Mouse (Mus musculus) heart, embryonic 14.5 days (tissue): Measurements from ENCODE around the gene Morn3. TPM values are rescaled to one million over a fixed set of nuclear protein-coding genes. Genes with fewer than 3 reads are reported as not detected.
A peak's percentile ranks its signal among the peaks of the same experiment; 100 is the strongest.

Source experiments
- ATAC-seq: fragments of 200-750 bp; cut with Nextera tagmentation; 2 replicates; pipeline ENCODE4 v1.8.0; 2017; ENCODE audit warnings: low read depth, moderate TSS enrichment; ENCODE audit not compliant: insufficient number of reproducible peaks, insufficient read depth, low FRiP score
- H3K27ac ChIP-seq, 2 experiments: fragments of 200-500 bp in 1 of 2; fragments of 300-500 bp in 1 of 2; sonication (generic) in 1 of 2; replicated peaks in 1 of 2; 2 replicates each; pipeline ENCODE4 v1.5.1; 2012 to 2014; ENCODE audit warnings: low read depth in 2 of 2, low read length in 2 of 2, control low read depth in 1 of 2, mild to moderate bottlenecking in 1 of 2, mixed read lengths in 1 of 2; ENCODE audit not compliant: control insufficient read depth in 1 of 2, insufficient read depth in 1 of 2
- H3K27me3 ChIP-seq: fragments of 300-500 bp; sonication (generic); 2 replicates; pipeline ENCODE4 v1.6.1; 2014; ENCODE audit warnings: mild to moderate bottlenecking, low read length, control low read depth; ENCODE audit not compliant: control insufficient read depth, insufficient read depth
- H3K36me3 ChIP-seq: fragments of 300-500 bp; sonication (generic); 2 replicates; pipeline ENCODE4 v1.6.1; 2014; ENCODE audit warnings: mild to moderate bottlenecking, control low read depth, low read length, mixed read lengths; ENCODE audit not compliant: control insufficient read depth, insufficient read depth
- H3K4me1 ChIP-seq, 2 experiments: fragments of 200-500 bp in 1 of 2; fragments of 300-500 bp in 1 of 2; sonication (generic) in 1 of 2; 2 replicates each; pipeline ENCODE4 v1.6.1; 2012 to 2014; ENCODE audit warnings: low read length in 2 of 2, control low read depth in 1 of 2, mixed read lengths in 1 of 2; ENCODE audit not compliant: control insufficient read depth in 2 of 2, insufficient read depth in 2 of 2
- H3K4me2 ChIP-seq: fragments of 300-500 bp; sonication (generic); 2 replicates; pipeline ENCODE4 v1.6.1; 2014; ENCODE audit warnings: mild to moderate bottlenecking, low read length
- H3K4me3 ChIP-seq, 2 experiments: fragments of 200-500 bp in 1 of 2; fragments of 300-500 bp in 1 of 2; sonication (generic) in 1 of 2; 2 replicates each; pipeline ENCODE4 v1.5.1; 2012 to 2014; ENCODE audit warnings: low read length in 2 of 2, mild to moderate bottlenecking in 2 of 2, control low read depth in 1 of 2, low read depth in 1 of 2, moderate library complexity in 1 of 2; ENCODE audit not compliant: control insufficient read depth in 1 of 2, insufficient read depth in 1 of 2
- H3K9ac ChIP-seq: fragments of 300-500 bp; sonication (generic); 2 replicates; pipeline ENCODE4 v1.6.1; 2014; ENCODE audit warnings: mild to moderate bottlenecking, low read length
- H3K9me3 ChIP-seq: fragments of 300-500 bp; sonication (generic); 2 replicates; pipeline ENCODE4 v1.6.1; 2016; ENCODE audit warnings: low read length, control low read depth; ENCODE audit not compliant: control insufficient read depth
- WGBS: fragments of 180-500 bp; shearing (Covaris S2); extraction: QIAGEN DNeasy Blood & Tissue Kit; methylation state at CpG from one replicate; pipeline ENCODE4 v1.1.7; 2014; 5-methylcytosine and 5-hydroxymethylcytosine counted together
- polyA plus RNA-seq: library from polyadenylated mRNA; unstranded; fragments of >200 nt; fragmentation: Nextera tagmentation; extraction: Ambion mirVana; gene quantifications from 2 replicates; pipeline ENCODE4 v1.2.1, GENCODE M21; 2014

Gene Morn3
- polyA plus RNA-seq, 1 experiment from 2014 or later: not detected

GRCm38 (mm10) chr5:122988021-122988751 lies 58.6 kb downstream of the Morn3 start:
- under 1% methylated on average over 41 of the region's 41 CpGs for WGBS
- H3K4me1 ChIP-seq: peaks cover 24 to 33% of the 10 kb centered on the region in 2 experiments
- H3K27ac ChIP-seq: peak overlapping the region; percentile 75 to 92
- H3K9ac ChIP-seq: peak overlapping the region; percentile 84
- no peak for ATAC-seq
- peak overlapping the region; percentile 98 for H3K4me2 ChIP-seq
- peaks cover 3% of the 10 kb centered on the region; the same call in 1 of the 2 replicates for H3K36me3 ChIP-seq
- no peaks in the 10 kb centered on the region for H3K27me3 ChIP-seq
- H3K4me3 ChIP-seq: peak overlapping the region; percentile 69 to 77
- H3K9me3 ChIP-seq: no peaks in the 10 kb centered on the region

DNA sequence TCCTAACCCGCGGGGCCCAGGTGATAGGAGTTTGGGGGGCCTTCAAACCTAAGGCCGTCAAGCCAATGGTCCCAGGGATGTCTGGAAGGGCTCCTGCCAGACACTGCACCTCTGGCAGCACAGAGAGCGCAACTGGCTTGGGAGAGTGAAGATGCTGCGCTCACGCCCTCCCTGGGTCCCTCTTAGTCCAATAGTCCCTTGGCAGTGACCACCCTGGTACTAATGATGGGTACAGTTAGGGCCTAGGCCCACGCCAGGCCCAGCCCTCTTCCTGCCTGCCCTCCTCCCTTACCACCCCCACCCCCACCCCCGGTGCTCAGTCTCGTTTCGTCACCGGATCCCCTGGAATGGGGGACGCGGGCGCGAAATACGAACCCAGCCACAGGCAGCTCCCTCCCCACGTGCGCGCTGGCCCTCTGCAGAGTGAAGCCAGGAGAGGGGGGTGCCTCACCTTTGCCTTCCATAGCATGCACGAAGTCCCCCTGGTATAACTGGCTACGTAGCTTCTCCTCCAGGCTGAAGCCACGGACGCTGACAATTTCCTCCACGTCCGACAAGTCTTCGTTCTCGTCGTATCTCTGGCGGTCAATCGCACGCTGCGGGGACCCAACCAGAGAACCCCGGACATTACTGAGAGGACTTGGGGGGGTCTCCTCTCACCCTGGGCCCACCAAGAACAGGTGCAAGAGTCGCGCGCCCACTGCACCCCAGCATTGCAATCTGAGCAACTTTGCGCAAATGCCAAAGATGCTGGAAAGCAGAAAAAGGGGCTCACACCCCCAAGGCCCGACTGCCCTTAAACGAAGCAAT lies 59.4 kb downstream of the Morn3 start:
- no peaks in the 10 kb centered on the region for H3K9me3 ChIP-seq
- WGBS: 5% methylated on average over 39 of the region's 39 CpGs
- H3K4me3 ChIP-seq: peak overlapping the region; percentile 69 to 77
- peak overlapping the region in 1 of 2 experiments; percentile 92; a peak in 1 of 4 replicates for H3K27ac ChIP-seq
- H3K4me2 ChIP-seq: peak overlapping the region; percentile 98
- peaks cover 3% of the 10 kb centered on the region; the same call in 1 of the 2 replicates for H3K36me3 ChIP-seq
- ATAC-seq: no peak
- H3K9ac ChIP-seq: peak overlapping the region; percentile 84
- H3K27me3 ChIP-seq: no peaks in the 10 kb centered on the region
- H3K4me1 ChIP-seq: peaks cover 24 to 33% of the 10 kb centered on the region in 2 experiments

DNA sequence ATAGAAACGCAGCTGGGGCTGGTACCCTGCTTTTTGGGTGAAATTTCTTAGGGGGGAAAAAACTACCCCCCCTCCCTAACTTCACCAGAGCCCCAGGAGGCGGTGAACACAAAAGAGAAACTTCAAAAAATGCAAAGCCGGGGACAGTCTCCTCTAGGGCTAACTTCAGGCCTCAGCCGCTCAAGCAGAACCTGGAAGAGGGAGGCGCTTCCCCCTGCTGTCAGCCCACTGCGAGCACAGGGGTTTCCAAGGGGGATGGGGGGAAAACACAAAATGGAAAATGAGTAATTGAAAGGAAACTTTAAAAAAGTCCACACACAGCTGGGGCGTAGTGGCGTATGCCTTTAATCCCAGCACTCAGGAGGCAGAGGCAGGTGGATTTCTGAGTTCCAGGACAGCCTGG lies 60.7 kb downstream of the Morn3 start:
- Histone ChIP-seq H3K27ac (no peak overlapping the region), H3K9ac (peak overlapping the region; percentile 12; the same call in 1 of the 2 replicates), H3K4me2 (no peak overlapping the region), H3K27me3 (no peaks in the 10 kb centered on the region), H3K36me3 (peaks cover 3% of the 10 kb centered on the region; the same call in 1 of the 2 replicates), H3K4me1 (peaks cover 18 to 26% of the 10 kb centered on the region in 2 experiments), H3K9me3 (no peaks in the 10 kb centered on the region), H3K4me3 (no peak overlapping the region)
- no peak for ATAC-seq
- WGBS: 57% methylated on average over 8 of the region's 8 CpGs

Other genes with a start within 250 kb of the Morn3 start
- gene Anapc5, start 225.7 kb downstream of the Morn3 start, polyA plus RNA-seq: 327 and 338 TPM in 2 replicates
- gene Rnf34, start 197.0 kb downstream of the Morn3 start, polyA plus RNA-seq: 30.1 and 34.7 TPM in 2 replicates
- gene Kdm2b, start 57.2 kb downstream of the Morn3 start, polyA plus RNA-seq: 24.2 and 27.3 TPM in 2 replicates
- gene Orai1, start 31.9 kb downstream of the Morn3 start, polyA plus RNA-seq: 18.0 and 24.6 TPM in 2 replicates
- 10.8 and 11.3 TPM in 2 replicates for gene Tmem120b, start 21.4 kb upstream of the Morn3 start, polyA plus RNA-seq
- 0.99 and 2.0 TPM in 2 replicates for gene Rhof, start 85.7 kb upstream of the Morn3 start, polyA plus RNA-seq
- 7.9 and 9.3 TPM in 2 replicates for gene Setd1b, start 95.2 kb upstream of the Morn3 start, polyA plus RNA-seq
- gene Psmd9, start 122.4 kb upstream of the Morn3 start, polyA plus RNA-seq: 53.0 and 64.3 TPM in 2 replicates
- gene Hpd, start 135.7 kb upstream of the Morn3 start, polyA plus RNA-seq: not detected in 2 replicates
- 2.0 and 2.9 TPM in 2 replicates for gene Wdr66, start 205.1 kb upstream of the Morn3 start, polyA plus RNA-seq